Mouse (Mus musculus): ENCODE results near the gene Arih2. TPM values are rescaled to one million over a fixed set of nuclear protein-coding genes. Genes with fewer than 3 reads are reported as not detected.

The Arih2 gene
- polyA plus RNA-seq (2015; fragmentation: Nextera tagmentation; extraction: Ambion mirVana), result 36.6 and 44.5 TPM in 2 replicates

- H3K36me3 ChIP-seq, result peaks cover 10% of the 10 kb centered on the region
- H3K27ac ChIP-seq (replicated peaks), result peak within 1 kb of the TSS; percentile 95
- H3K27me3 ChIP-seq (replicated peaks), result no peaks in the 10 kb centered on the region
- WGBS, result under 1% methylated on average over 106 of the region's 112 CpGs
- peak within 1 kb of the TSS; percentile 89 for H3K4me2 ChIP-seq
- peak within 1 kb of the TSS; percentile 100 for H3K4me3 ChIP-seq
- no peaks in the 10 kb centered on the region for H3K9me3 ChIP-seq
- peak; percentile 91 for ATAC-seq (ENCODE audit: extremely low read depth, insufficient number of reproducible peaks, low FRiP score, low TSS enrichment)
- peaks cover 26% of the 10 kb centered on the region for H3K4me1 ChIP-seq
- peak within 1 kb of the TSS; percentile 96 for H3K9ac ChIP-seq
Observed at GRCm38 (mm10) chr9:108648611-108649560, at the start of gene Arih2. Gene Arih2 (minus strand): TSS chr9:108649386.

DNA sequence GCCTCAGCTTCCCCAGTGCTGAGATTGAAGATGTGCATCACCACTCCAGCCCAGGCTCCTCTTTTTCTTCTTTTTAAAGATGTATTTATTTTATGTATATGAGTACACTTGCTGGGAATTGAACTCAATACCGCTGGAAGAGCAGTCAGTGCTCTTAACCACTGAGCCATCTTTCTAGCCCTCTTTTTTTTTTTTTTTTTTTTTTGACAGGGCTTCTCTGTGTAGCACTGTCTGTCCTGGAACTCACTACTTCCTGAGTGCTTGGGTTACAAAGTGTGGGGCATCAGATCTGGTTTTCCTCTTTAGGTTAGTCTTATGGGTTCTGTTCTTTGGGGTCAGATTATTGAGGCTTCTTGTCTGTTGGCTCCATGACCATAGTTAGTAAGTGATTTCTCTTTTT lies 45.3 kb upstream of the Arih2 start:
- H3K36me3 ChIP-seq, result peaks cover 5% of the 10 kb centered on the region
- H3K4me1 ChIP-seq, result peaks cover 22% of the 10 kb centered on the region
- H3K9ac ChIP-seq, result no peak overlapping the region
- no peak overlapping the region; the same call in 1 of the 2 replicates for H3K4me2 ChIP-seq
- ATAC-seq (ENCODE audit: extremely low read depth, insufficient number of reproducible peaks, low FRiP score, low TSS enrichment), result no peak
- no peak overlapping the region for H3K27ac ChIP-seq (replicated peaks)
- no peaks in the 10 kb centered on the region for H3K9me3 ChIP-seq
- H3K27me3 ChIP-seq (replicated peaks), result no peaks in the 10 kb centered on the region
- H3K4me3 ChIP-seq, result no peak overlapping the region
- WGBS, result 82% methylated on average over 1 of the region's 1 CpGs

DNA sequence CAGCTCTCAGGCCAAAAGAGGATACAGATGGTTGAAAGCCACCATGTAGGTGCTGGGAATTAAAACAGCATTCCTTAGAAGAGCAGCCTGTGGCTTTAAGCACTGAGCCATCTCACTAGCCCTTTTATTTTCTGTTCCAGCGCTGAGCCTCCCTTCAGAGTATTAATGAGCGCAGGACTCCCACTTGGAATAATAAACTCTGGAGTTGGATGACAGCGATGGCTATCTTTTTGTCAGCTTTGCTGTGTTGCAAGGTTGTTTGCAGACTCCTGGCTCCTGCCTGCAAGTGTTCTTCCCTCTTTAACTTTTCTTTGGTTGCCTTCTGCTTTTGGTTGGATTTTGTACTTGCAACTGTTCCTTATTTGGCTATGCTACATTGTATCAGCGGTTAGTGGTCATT lies 44.8 kb upstream of the Arih2 start:
- H3K36me3 ChIP-seq, result peaks cover 5% of the 10 kb centered on the region
- H3K27ac ChIP-seq (replicated peaks), result no peak overlapping the region
- H3K4me3 ChIP-seq, result peak overlapping the region; percentile 15; the same call in 1 of the 2 replicates
- WGBS, result 78% methylated on average over 4 of the region's 4 CpGs
- no peaks in the 10 kb centered on the region for H3K9me3 ChIP-seq
- H3K9ac ChIP-seq, result peak overlapping the region; percentile 42; the same call in 1 of the 2 replicates
- no peaks in the 10 kb centered on the region for H3K27me3 ChIP-seq (replicated peaks)
- H3K4me2 ChIP-seq, result peak overlapping the region; percentile 76
- no peak for ATAC-seq (ENCODE audit: extremely low read depth, insufficient number of reproducible peaks, low FRiP score, low TSS enrichment)
- peaks cover 22% of the 10 kb centered on the region for H3K4me1 ChIP-seq

- Histone ChIP-seq H3K27ac (replicated peaks) (peak overlapping the region; percentile 44), H3K9me3 (no peaks in the 10 kb centered on the region), H3K36me3 (no peaks in the 10 kb centered on the region; the same call in 1 of the 2 replicates), H3K27me3 (replicated peaks) (no peaks in the 10 kb centered on the region), H3K4me1 (peaks cover 30% of the 10 kb centered on the region), H3K4me3 (peak overlapping the region; percentile 65), H3K9ac (peak overlapping the region; percentile 83), H3K4me2 (peak overlapping the region; percentile 76)
- WGBS, result under 1% methylated on average over 92 of the region's 92 CpGs
- peak; percentile 15; the same call in 1 of the 2 replicates for ATAC-seq (ENCODE audit: extremely low read depth, insufficient number of reproducible peaks, low FRiP score, low TSS enrichment)
Observed at GRCm38 (mm10) chr9:108692226-108693041, 43.2 kb upstream of the Arih2 start.

DNA sequence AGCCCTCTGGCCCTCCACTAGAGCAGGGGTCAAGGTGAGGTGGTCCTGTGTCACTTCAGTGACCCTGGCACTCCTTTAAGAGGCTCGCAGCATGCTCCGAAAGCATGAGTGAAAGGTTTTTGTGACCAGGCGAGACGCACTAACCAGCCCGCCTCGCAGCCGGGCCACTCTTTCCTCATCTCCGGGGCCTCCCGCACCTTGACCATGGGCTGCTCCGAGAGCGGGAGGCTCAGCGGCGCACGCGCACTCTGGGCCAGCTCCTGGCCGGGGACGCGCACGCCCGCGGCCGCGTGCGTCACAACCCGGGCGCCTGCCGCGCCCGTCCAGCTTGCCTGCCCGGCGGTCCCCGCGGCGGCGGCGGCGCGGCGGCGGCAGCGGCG lies 42.6 kb upstream of the Arih2 start:
- Histone ChIP-seq H3K4me2 (peak overlapping the region; percentile 76), H3K4me1 (peaks cover 34% of the 10 kb centered on the region), H3K9me3 (no peaks in the 10 kb centered on the region), H3K9ac (peak overlapping the region; percentile 83), H3K36me3 (no peaks in the 10 kb centered on the region; the same call in 1 of the 2 replicates), H3K4me3 (peak overlapping the region; percentile 65), H3K27me3 (replicated peaks) (no peaks in the 10 kb centered on the region), H3K27ac (replicated peaks) (peak overlapping the region; percentile 44; the same call in 1 of the 2 replicates)
- under 1% methylated on average over 42 of the region's 42 CpGs for WGBS
- ATAC-seq (ENCODE audit: extremely low read depth, insufficient number of reproducible peaks, low FRiP score, low TSS enrichment), result peak; percentile 62; the same call in 1 of the 2 replicates

DNA sequence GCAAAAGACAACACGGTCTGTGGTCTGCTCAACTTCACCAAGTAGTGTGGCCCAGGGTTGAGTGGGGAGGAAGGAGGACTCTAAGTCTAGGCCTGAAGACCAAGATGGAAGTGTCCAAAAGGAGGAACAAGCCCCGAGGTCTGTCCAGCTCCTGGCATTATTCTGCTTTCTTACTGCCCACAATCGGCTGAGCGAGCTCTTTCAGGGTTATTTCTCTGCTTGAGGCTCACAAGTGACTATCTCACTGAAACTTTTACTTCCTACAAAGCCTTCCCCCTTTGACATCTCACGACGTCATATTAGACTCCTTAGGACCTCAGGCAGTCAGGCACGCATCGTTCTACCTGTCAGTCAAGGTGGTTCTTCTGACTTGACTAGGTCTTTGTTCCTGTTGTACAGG lies 42.2 kb upstream of the Arih2 start:
- peak overlapping the region; percentile 76 for H3K4me2 ChIP-seq
- no peaks in the 10 kb centered on the region; the same call in 1 of the 2 replicates for H3K36me3 ChIP-seq
- H3K4me1 ChIP-seq, result peaks cover 39% of the 10 kb centered on the region
- no peak for ATAC-seq (ENCODE audit: extremely low read depth, insufficient number of reproducible peaks, low FRiP score, low TSS enrichment)
- H3K27me3 ChIP-seq (replicated peaks), result no peaks in the 10 kb centered on the region
- 0 out of 2 replicates have a peak overlapping the region, but pooled peaks have one; percentile 37 for H3K27ac ChIP-seq (replicated peaks)
- WGBS, result 65% methylated on average over 8 of the region's 8 CpGs
- H3K4me3 ChIP-seq, result peak overlapping the region; percentile 65
- peak overlapping the region; percentile 83 for H3K9ac ChIP-seq
- no peaks in the 10 kb centered on the region for H3K9me3 ChIP-seq

DNA sequence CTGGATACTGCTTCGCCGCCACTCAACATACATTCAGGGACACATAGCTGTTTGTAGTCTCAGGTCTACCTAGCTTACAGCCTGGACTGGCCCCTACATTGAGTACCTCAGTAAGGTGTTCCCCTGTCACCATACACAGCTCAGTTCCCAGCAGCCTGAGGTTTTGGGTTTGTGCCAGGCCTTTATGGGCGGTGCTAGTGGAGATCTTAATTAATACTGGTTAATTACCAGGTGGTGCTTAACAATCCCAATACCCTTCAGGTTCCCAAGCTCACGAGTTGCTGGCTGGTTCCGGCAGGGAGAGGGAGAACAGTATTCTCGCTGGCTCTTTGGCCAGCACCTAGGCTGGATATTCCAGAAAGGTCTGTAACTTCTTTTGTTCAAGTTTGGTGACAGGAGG lies 41.7 kb upstream of the Arih2 start:
- Histone ChIP-seq H3K4me2 (no peak overlapping the region), H3K36me3 (no peaks in the 10 kb centered on the region), H3K9me3 (no peaks in the 10 kb centered on the region), H3K27ac (replicated peaks) (no peak overlapping the region), H3K4me1 (peaks cover 42% of the 10 kb centered on the region), H3K4me3 (no peak overlapping the region), H3K9ac (no peak overlapping the region), H3K27me3 (replicated peaks) (no peaks in the 10 kb centered on the region)
- ATAC-seq (ENCODE audit: extremely low read depth, insufficient number of reproducible peaks, low FRiP score, low TSS enrichment), result no peak
- WGBS, result 82% methylated on average over 6 of the region's 6 CpGs

GRCm38 (mm10) chr9:108689993-108690392 lies 40.8 kb upstream of the Arih2 start:
- Histone ChIP-seq H3K4me3 (no peak overlapping the region), H3K27me3 (replicated peaks) (no peaks in the 10 kb centered on the region), H3K4me1 (peaks cover 42% of the 10 kb centered on the region), H3K9ac (no peak overlapping the region), H3K36me3 (peaks cover 2% of the 10 kb centered on the region; the same call in 1 of the 2 replicates), H3K27ac (replicated peaks) (no peak overlapping the region), H3K9me3 (no peaks in the 10 kb centered on the region), H3K4me2 (no peak overlapping the region)
- 89% methylated on average over 1 of the region's 1 CpGs for WGBS
- ATAC-seq (ENCODE audit: extremely low read depth, insufficient number of reproducible peaks, low FRiP score, low TSS enrichment), result no peak

DNA sequence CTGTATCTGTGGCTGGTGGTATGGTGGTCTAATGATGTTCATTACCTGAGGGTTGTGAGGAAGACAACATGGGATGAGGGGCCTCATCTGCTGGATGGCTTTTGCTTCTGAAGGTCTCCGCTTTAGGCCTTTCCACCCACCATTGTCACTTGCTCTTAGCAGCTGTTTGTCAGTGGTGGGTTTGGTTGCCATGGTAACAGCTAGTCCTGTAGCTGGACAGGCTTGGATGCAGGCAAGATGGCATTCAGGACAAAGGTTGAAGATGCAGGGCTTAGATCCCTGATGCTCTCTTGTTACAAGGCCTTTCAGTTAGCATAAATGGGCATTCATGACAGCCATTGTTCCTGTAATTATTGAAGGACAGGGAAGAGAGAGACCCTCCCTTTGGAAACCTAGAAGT lies 39.9 kb upstream of the Arih2 start, which contains the start of gene Prkar2a:
Gene Prkar2a (plus strand): TSS at position 209 of the 400 bp plus-strand sequence.
- H3K4me2 ChIP-seq, result no peak within 1 kb of the TSS
- H3K4me1 ChIP-seq, result peaks cover 39% of the 10 kb centered on the region
- 67% methylated on average over 1 of the region's 1 CpGs for WGBS

GRCm38 (mm10) chr9:108688451-108688850 lies 39.3 kb upstream of the Arih2 start:
- Histone ChIP-seq H3K4me2 (no peak overlapping the region), H3K36me3 (peaks cover 10% of the 10 kb centered on the region), H3K9me3 (no peaks in the 10 kb centered on the region), H3K27ac (replicated peaks) (no peak overlapping the region), H3K4me1 (peaks cover 32% of the 10 kb centered on the region), H3K27me3 (replicated peaks) (no peaks in the 10 kb centered on the region), H3K9ac (no peak overlapping the region), H3K4me3 (no peak overlapping the region)
- 69% methylated on average over 9 of the region's 9 CpGs for WGBS
- ATAC-seq (ENCODE audit: extremely low read depth, insufficient number of reproducible peaks, low FRiP score, low TSS enrichment), result no peak

More for the DNA sequence above, 39.9 kb upstream of the Arih2 start, which contains the start of gene Prkar2a:
- H3K27me3 ChIP-seq (replicated peaks), result no peaks in the 10 kb centered on the region
- peaks cover 4% of the 10 kb centered on the region for H3K36me3 ChIP-seq
- ATAC-seq (ENCODE audit: extremely low read depth, insufficient number of reproducible peaks, low FRiP score, low TSS enrichment), result no peak
- H3K27ac ChIP-seq (replicated peaks), result no peak within 1 kb of the TSS
- no peaks in the 10 kb centered on the region for H3K9me3 ChIP-seq
- H3K9ac ChIP-seq, result no peak within 1 kb of the TSS
- no peak within 1 kb of the TSS for H3K4me3 ChIP-seq

- H3K9ac ChIP-seq, result 0 out of 2 replicates have a peak overlapping the region, but pooled peaks have one; percentile 52
- WGBS, result 59% methylated on average over 2 of the region's 2 CpGs
Observed at GRCm38 (mm10) chr9:108687686-108688085, 38.5 kb upstream of the Arih2 start.

More at GRCm38 (mm10) chr9:108687686-108688085, 38.5 kb upstream of the Arih2 start:
- Histone ChIP-seq H3K27ac (replicated peaks) (no peak overlapping the region), H3K4me2 (no peak overlapping the region), H3K4me1 (peaks cover 26% of the 10 kb centered on the region), H3K36me3 (peaks cover 18% of the 10 kb centered on the region), H3K27me3 (replicated peaks) (no peaks in the 10 kb centered on the region), H3K9me3 (no peaks in the 10 kb centered on the region), H3K4me3 (no peak overlapping the region)
- no peak for ATAC-seq (ENCODE audit: extremely low read depth, insufficient number of reproducible peaks, low FRiP score, low TSS enrichment)

Data from heart, embryonic 13.5 days (tissue).